Mouse (Mus musculus) G1E (cell line): ENCODE measurements around the gene Nxpe3.

ENCODE experiments used
- CTCF ChIP-seq: IDR thresholded peaks from 2 replicates; pipeline ENCODE4 v1.5.1; 2012; ENCODE audit warnings: low read depth, low read length, inconsistent platforms, mixed read lengths
- GATA1 ChIP-seq: IDR thresholded peaks from 2 replicates; pipeline ENCODE4 v1.6.1; 2012; ENCODE audit warnings: borderline replicate concordance, low read length, inconsistent platforms, mixed read lengths
- GATA2 ChIP-seq: IDR thresholded peaks from 2 replicates; pipeline ENCODE4 v1.6.1; 2012; ENCODE audit warnings: low read depth, low read length, inconsistent platforms, borderline replicate concordance
- POLR2AphosphoS5 ChIP-seq: IDR thresholded peaks from 2 replicates; pipeline ENCODE4 v1.6.1; 2012; ENCODE audit warnings: low read depth, low read length, inconsistent platforms; ENCODE audit not compliant: insufficient replicate concordance
- TAL1 ChIP-seq: conservative IDR thresholded peaks from 2 replicates; pipeline ENCODE4 v1.6.1; 2012; ENCODE audit warnings: low read depth, low read length, inconsistent platforms, mixed read lengths

DNA sequence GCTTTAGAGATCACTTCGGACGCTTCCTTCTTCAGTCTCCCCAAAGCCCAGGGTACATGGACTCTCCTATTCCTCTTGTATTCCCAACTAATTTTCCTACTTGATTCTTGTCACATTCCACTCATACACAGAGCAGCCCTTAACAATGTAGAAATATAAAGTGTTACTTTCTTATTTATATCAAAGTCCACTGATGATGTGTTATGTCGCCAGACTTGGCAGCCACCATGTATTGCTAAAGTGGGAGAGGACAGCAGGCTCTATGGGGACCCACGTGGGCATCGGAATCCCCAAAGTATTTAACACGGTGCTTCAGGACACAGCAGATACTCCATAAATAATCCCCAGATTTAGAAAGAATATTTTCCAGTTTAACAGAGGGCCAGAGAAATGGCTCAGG is 80.4 kb downstream of the Nxpe3 start:
- TF ChIP-seq CTCF (no peak), TAL1 (no peak), POLR2AphosphoS5 (no peak), GATA1 (no peak), GATA2 (no peak)
